Mouse (Mus musculus) olfactory bulb, adult 2 months (tissue): ENCODE results near the gene Sned1. TPM values are rescaled to one million over a fixed set of nuclear protein-coding genes. Genes with fewer than 3 reads are reported as not detected.

Source experiments
- H3K27ac ChIP-seq: fragments of 200-500 bp; 2 replicates; pipeline ENCODE4 v1.5.1; 2012; ENCODE audit warnings: low read depth, low read length; ENCODE audit not compliant: insufficient read depth
- H3K4me1 ChIP-seq: fragments of 200-500 bp; 2 replicates; pipeline ENCODE4 v1.6.1; 2012; ENCODE audit warnings: low read length; ENCODE audit not compliant: control insufficient read depth, insufficient read depth
- H3K4me3 ChIP-seq: fragments of 200-500 bp; 2 replicates; pipeline ENCODE4 v1.5.1; 2012; ENCODE audit warnings: mild to moderate bottlenecking, low read depth, low read length, moderate library complexity; ENCODE audit not compliant: insufficient read depth
- CTCF ChIP-seq: fragments of 200-500 bp; IDR thresholded peaks from 2 replicates; pipeline ENCODE4 v1.5.1; 2012; ENCODE audit warnings: low read depth, mild to moderate bottlenecking, low read length, moderate library complexity; ENCODE audit not compliant: insufficient read depth
- POLR2A ChIP-seq: fragments of 200-500 bp; IDR thresholded peaks from 2 replicates; pipeline ENCODE4 v1.6.1; 2012; ENCODE audit warnings: mild to moderate bottlenecking, low read depth, low read length, moderate library complexity; ENCODE audit not compliant: insufficient read depth
- WGBS: fragments of 180-500 bp; shearing (Covaris S2); methylation state at CpG from one replicate; pipeline ENCODE4 v1.1.7; 2018; 5-methylcytosine and 5-hydroxymethylcytosine counted together
- polyA plus RNA-seq: library from polyadenylated mRNA; stranded (reverse); fragments of >200 nt; gene quantifications from 2 replicates; pipeline ENCODE4 v1.2.4, GENCODE M21; 2012; ENCODE audit warnings: low replicate concordance; ENCODE audit not compliant: missing spikeins, insufficient read depth, insufficient read length

Sned1 gene
- polyA plus RNA-seq, 1 experiment, result not detected

DNA sequence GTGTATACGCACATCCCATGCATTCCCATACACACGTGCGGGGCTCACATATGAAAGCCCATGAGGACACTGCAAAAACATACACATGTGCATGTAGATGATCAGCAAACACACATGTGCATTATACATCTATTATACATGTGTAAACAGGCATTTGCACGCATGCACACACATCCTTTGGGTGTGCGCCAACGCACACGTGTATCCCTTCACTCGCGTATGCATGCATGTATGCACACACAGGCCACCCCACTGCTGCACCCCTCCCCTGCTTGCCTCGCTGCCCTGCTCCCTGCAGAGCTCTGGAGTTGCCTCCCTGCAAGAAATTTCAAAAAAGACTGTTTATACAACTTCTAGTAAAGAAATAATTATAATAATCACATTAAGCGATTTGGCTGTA lies 24.6 kb upstream of the Sned1 start:
- no peak overlapping the region for H3K4me3 ChIP-seq
- no peak overlapping the region for H3K27ac ChIP-seq
- 65% methylated on average over 11 of the region's 11 CpGs for WGBS
- H3K4me1 ChIP-seq, result peaks cover 33% of the 10 kb centered on the region
- TF ChIP-seq CTCF (no peak), POLR2A (no peak)

GRCm38 (mm10) chr1:93211549-93212220 lies 24.0 kb upstream of the Sned1 start:
- H3K4me1 ChIP-seq, result peaks cover 37% of the 10 kb centered on the region
- WGBS, result 57% methylated on average over 10 of the region's 10 CpGs
- H3K4me3 ChIP-seq, result no peak overlapping the region
- no peak overlapping the region for H3K27ac ChIP-seq
- TF ChIP-seq CTCF, result no peak
- TF ChIP-seq POLR2A, result no peak

- H3K4me3 ChIP-seq, result no peak overlapping the region
- peaks cover 39% of the 10 kb centered on the region for H3K4me1 ChIP-seq
- 91% methylated on average over 7 of the region's 7 CpGs for WGBS
- TF ChIP-seq CTCF (no peak), POLR2A (no peak)
- H3K27ac ChIP-seq, result no peak overlapping the region
Observed at GRCm38 (mm10) chr1:93212441-93212840, 23.2 kb upstream of the Sned1 start.

DNA sequence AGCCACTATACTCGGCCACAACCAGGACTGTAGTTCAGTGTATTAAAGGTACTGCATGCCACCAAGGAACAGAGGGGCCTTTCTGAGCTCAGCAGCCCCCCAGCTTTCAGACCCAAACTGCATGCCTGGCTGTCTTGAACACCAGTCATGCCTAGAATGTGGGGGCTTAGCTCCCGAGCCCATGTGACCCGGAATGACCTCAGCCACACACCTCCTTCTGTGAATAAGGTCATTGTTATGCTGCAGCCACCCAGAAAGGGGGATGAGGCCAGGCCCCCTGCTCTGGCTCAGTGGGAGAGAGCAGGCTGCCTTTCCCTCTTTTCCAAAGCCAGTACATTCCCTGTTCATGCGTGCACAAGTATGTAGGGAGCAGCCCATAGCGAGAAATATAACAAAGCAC lies 21.0 kb upstream of the Sned1 start:
- H3K4me1 ChIP-seq, result peaks cover 38% of the 10 kb centered on the region
- H3K27ac ChIP-seq, result no peak overlapping the region
- WGBS, result 52% methylated on average over 5 of the region's 5 CpGs
- TF ChIP-seq CTCF (no peak), POLR2A (no peak)
- no peak overlapping the region for H3K4me3 ChIP-seq

- TF ChIP-seq POLR2A (no peak), CTCF (no peak)
- H3K4me1 ChIP-seq, result peaks cover 21% of the 10 kb centered on the region
- no peak overlapping the region for H3K4me3 ChIP-seq
- H3K27ac ChIP-seq, result no peak overlapping the region
- WGBS, result 57% methylated on average over 9 of the region's 9 CpGs
Observed at GRCm38 (mm10) chr1:93216839-93217497, 18.7 kb upstream of the Sned1 start.

GRCm38 (mm10) chr1:93217530-93217929 lies 18.1 kb upstream of the Sned1 start:
- H3K4me1 ChIP-seq, result peaks cover 21% of the 10 kb centered on the region
- WGBS, result 75% methylated on average over 7 of the region's 7 CpGs
- TF ChIP-seq CTCF (no peak), POLR2A (no peak)

GRCm38 (mm10) chr1:93220776-93221175 lies 14.9 kb upstream of the Sned1 start:
- no peak for TF ChIP-seq CTCF
- no peak for TF ChIP-seq POLR2A
- 48% methylated on average over 7 of the region's 7 CpGs for WGBS
- peaks cover 19% of the 10 kb centered on the region for H3K4me1 ChIP-seq
- H3K4me3 ChIP-seq, result no peak overlapping the region
- H3K27ac ChIP-seq, result no peak overlapping the region

More at GRCm38 (mm10) chr1:93217530-93217929, 18.1 kb upstream of the Sned1 start:
- H3K27ac ChIP-seq, result no peak overlapping the region
- H3K4me3 ChIP-seq, result no peak overlapping the region

DNA sequence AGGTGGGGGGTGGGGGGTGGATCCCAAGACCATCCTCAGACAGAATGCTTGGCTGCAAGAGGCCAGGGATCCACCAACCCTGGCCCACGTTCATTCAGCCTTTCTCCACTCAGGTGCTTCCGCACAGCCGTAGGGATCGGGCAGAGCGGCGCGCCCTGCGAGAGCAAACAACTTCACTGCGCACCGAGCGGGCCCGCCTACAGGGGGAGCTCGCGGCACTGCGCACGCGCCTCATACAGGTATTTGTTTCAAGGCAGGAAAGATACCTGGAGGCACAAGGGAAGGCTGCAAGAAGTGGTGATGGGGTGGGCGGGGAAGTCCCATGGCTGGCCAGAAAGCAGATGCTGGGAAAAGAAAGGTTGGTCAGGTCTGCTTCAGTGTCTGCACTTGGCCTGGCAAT lies 11.7 kb upstream of the Sned1 start:
- H3K27ac ChIP-seq, result no peak overlapping the region
- H3K4me1 ChIP-seq, result peaks cover 7% of the 10 kb centered on the region
- no peak overlapping the region for H3K4me3 ChIP-seq
- 36% methylated on average over 18 of the region's 18 CpGs for WGBS
- TF ChIP-seq POLR2A (no peak), CTCF (0 out of 2 replicates have a peak, but pooled peaks have one; percentile 11)

DNA sequence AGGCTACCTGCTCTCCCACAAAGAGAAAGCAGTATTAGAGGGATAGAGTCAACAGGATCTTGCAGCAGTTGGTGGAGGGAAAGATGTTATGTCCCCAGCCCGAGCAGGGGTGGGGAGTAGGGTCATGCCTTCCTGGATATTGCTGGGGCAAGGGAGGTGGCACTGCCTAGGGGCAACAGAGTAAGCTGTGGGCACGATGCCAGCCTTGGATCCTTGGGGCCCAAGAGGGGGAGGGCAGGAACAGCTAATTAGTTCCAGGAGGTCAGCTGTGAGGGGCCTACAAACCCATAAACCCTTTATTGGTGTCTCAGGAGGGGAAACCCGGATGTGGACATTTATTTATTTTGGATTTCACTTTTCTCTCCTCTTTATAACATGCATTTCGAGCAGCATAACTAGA lies 10.4 kb upstream of the Sned1 start:
- no peak overlapping the region for H3K27ac ChIP-seq
- TF ChIP-seq CTCF (no peak), POLR2A (no peak)
- 60% methylated on average over 4 of the region's 4 CpGs for WGBS
- peaks cover 7% of the 10 kb centered on the region for H3K4me1 ChIP-seq
- H3K4me3 ChIP-seq, result no peak overlapping the region
